Mouse (Mus musculus) kidney, adult 2 months (tissue): ENCODE data around the gene Gm11444.

Experiments used
- CTCF ChIP-seq: fragments of 200-500 bp; conservative IDR thresholded peaks from 2 replicates; pipeline ENCODE4 v1.5.1; 2011; ENCODE audit warnings: low read depth, mild to moderate bottlenecking, control low read depth, low read length, moderate library complexity, mixed read lengths; ENCODE audit not compliant: insufficient read depth, insufficient read length
- POLR2A ChIP-seq: fragments of 200-500 bp; IDR thresholded peaks from one replicate; pipeline ENCODE4 v1.6.1; 2011; ENCODE audit warnings: low read depth, low read length, control low read depth

DNA sequence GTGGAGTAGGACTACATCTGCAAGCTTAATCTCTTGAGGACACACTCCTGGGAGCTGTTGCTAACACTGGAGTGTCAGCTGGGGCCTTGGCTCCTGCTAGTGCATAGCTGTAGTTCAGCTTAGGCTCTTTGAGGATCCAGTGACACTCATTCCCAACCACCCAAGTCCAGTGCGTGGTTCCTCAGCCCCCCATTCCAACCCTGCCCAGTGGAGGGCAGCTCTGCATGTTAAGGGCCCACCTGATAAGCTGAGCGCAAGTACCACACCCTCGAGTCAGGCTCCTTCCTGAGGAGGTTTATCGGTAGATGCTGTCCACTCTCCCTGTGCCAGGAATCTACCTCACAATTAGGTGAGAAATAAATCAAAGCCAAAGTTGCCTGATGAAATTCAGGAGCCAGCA lies 50.7 kb downstream of the Gm11444 start:
- no peak for TF ChIP-seq POLR2A
- TF ChIP-seq CTCF: no peak
